Mouse (Mus musculus) erythroblast, adult 5-6 weeks (primary cell): ENCODE measurements around the gene Rps3. TPM values are rescaled to one million over a fixed set of nuclear protein-coding genes. Genes with fewer than 3 reads are reported as not detected.
A peak's percentile ranks its signal among the peaks of the same experiment; 100 is the strongest.
"Not testable (repeated sequence)": the region's sequence is repeated elsewhere in the genome, so short reads cannot be mapped to it uniquely, and the experiment has no call there.

ENCODE experiments used
- ATAC-seq: replicated peaks from 2 replicates; pipeline ENCODE4 v1.8.0; 2016; ENCODE audit warnings: moderate number of reproducible peaks, mild to moderate bottlenecking, moderate TSS enrichment, inconsistent platforms; ENCODE audit not compliant: poor library complexity, low FRiP score, severe bottlenecking
- total RNA-seq, 2 experiments: library from RNA; stranded (forward) in 1 of 2; stranded (reverse) in 1 of 2; fragments of 150-400 nt in 1 of 2; fragments of 200-764, 138-1000 nt in 1 of 2; gene quantifications; 2 replicates each; pipeline versions ENCODE4 v1.2.3 to v1.2.4; 2015 to 2017; ENCODE audit warnings: low replicate concordance in 2 of 2

The Rps3 gene
- 292 and 308 TPM in 2 replicates for total RNA-seq (2015; ENCODE audit: low replicate concordance)
- total RNA-seq (2017; ENCODE audit: low replicate concordance) = 237 and 436 TPM in 2 replicates

DNA sequence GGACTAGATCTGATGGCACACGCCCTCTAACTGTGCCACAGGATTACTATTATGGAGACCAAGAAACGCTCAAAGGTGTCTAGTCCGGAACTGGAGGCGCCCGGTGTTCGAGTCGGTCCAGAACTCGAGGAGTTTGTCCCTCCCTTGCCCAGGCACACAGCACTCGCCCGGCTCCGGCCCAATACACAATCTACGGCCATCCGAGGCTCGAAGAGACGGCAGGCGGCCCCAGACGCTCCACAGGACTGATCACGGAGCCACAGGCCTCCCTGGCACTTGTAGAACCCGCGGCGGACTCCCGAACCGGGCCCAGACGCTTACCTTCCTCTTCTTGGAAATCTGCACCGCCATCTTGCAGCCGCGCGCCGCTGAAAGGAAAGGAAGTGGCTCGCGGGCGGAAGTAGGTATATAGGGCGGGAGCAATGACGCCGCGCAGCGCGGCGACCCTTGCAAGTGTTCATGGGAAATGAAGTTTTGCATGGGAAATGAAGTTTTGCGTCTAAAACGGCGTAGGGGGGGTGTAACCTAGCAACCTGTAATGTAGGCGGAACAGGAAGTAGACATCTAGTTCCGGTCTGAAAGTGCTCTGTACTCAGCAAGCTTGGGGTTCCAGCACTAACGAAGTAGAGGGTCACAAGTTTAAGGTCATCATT, at the start of gene Rps3:
Gene Rps3 (minus strand): TSS at position 468 of the 653 bp plus-strand sequence.
- ATAC-seq = peak; percentile 95

DNA sequence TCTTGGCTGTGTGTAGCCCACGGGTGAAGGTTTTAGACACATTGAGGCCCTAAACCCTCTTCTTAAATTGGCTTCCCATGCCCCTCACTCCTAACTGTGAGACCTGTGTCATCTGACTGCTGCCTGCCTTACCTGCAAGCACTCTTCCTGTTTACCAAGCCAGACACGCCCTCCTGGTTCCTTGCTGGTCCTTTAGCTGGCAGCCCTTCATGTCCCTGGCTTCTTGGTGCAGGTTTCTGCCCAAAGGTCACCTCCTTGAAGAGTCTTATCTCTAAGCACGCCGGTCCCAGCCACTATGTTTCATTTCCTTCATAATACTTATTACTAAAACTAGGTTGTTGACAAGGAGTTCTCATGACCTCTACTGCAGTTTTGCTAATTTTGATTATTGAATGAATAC, 49.0 kb upstream of the Rps3 start:
- peak; percentile 24; the same call in 1 of the 2 replicates for ATAC-seq

DNA sequence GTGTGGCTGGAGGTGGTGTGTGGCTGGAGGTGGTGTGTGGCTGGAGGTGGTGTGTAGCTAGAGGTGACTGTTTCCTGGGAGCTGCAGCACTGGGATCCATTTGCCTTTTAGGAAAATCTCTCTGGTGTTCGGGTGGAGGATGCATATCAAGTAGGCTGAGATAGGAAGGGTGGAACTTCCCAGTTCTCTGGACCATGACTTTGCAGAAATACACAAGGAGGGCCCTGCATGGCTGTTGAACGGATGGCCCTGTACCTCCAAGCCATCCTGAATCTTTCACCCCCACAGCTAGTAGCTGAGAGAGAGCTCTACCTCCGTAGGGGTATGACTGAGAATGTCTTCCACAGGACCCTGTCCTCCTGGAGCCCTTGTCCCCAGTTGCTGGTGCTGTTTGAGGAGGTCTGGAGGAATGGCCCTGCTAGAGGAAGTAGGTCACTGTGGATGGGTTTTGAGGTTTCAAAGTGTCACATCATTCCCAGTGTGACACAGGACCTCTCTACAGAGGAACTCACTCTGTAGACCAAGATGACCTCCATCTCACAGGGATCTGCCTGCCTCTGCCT, 48.0 kb upstream of the Rps3 start:
- peak; percentile 68 for ATAC-seq

DNA sequence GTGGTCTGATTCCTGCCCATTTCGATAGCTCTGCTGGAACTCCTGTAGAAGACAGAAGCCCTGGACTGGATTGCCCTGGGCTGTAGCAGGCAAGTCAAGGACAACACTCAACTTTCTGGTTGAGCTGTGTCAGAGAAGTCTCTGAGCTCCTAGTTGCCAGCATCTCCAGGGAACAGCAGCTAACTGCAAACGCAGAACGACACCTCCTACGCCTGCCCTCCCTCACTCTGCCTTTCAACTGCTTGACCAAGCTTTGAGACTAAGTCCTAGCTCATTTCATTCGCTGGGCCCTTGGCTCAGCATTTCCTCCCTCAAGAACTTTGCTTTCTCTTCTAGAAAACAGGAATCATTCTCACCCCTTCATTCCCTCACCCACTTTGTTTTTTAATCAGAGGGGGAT, 45.9 kb upstream of the Rps3 start:
- no peak for ATAC-seq

DNA sequence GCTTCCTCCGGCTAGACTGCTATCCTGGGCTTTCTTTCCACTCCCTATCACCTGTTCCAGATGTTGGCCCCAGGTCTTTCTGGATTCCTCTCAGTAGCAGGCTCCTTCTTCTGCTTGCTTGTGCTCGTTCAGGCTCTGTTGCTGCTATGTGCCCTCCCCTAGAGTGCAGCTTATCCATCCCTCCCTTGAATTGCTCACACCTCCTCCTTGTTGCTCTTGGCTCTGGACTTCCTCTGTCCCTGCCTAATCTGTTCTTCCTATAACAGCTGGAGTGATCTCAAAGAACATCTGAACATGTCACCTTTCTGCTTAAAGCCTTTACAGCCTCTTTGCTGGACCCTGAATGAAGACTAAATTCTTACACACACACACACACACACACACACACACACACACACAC, 45.0 kb upstream of the Rps3 start:
- no peak for ATAC-seq

DNA sequence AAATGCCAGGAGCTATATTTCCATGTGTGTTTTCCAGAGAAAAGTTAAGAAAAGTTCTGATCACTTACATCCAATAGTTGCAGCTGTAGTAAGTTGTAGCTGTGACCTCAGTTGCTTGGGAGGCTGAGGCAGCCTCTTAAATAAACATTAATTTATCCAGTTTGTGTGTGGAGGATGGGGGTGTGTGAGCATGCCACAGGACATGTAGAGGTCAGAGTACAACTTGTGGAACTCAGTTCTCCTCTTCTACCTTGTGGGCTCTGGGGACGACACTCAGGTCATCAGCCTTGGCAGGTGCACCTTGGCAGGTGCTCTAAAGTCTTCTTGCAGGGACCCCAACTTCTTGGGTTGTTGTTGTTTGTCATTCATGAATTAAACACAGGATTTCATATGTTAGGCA, 40.3 kb upstream of the Rps3 start:
- ATAC-seq = no peak

DNA sequence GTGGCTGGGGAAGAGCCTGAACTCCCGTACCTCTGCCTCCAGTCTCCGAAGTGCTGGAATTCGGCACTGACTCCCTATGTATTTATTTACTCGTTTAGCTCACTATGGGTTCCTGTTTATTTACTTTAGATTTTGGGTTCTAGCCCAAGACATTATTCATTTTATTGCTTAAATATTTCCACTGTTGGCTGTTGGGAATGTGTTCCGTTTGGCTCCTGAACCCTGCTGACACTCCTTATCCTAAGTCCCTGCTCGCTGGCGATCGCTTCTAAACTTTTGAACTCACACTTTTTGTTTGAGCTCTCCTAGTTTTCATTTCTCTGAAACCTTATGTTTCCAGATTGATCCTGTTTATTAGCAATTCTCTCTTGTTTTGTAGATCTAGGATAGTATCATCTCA, 39.6 kb upstream of the Rps3 start:
- ATAC-seq = no peak

DNA sequence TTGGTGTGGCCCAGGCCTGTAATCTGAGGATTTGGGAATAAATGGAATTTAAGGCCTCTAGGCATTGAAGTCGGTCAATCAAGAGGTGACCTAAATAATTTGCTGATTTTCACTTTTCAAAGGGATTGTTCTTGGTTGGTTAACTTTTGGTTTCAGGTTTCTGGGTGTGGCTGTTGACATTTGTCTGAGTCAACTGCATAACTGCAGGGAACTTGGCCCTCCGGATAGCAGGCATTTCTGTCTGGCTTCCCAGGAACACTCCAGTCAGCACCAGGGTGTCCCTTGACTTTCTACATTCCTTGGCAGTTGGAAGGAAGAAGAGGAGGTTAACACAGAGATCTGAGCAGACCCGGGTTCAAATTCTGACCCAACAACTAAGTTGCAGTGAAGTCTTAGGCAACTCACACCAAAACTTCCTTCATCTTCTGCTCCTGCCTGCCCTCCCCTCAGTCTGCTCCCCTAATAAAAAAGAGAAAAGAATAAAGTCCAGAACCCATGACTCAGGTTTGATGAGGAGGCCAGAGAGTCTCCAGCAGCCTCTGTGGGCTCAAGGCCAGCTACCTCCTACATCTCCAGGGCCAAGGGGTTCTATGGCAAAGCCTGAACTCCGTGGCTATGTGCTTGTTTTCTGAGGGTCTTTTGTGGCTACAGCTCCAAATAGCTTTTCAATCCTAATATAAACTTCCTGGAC, 35.6 kb upstream of the Rps3 start:
- no peak for ATAC-seq

DNA sequence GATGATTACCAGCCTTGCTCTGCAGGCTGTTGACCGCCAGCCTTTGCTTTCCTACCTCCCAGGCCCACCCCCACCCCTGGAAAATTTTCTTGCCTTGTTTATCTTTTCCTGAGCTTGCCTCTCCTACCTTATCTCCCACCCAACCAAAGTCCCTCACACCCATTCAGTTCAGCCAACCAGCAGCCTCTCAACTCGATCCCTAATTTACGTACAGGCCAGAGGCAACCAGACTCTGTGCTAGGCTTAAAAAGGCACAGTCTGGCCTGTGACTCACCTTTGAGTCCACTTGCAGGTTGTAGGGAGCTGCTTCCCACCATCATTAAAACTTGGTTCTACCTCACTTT, 33.2 kb upstream of the Rps3 start:
- ATAC-seq = peak; percentile 92

DNA sequence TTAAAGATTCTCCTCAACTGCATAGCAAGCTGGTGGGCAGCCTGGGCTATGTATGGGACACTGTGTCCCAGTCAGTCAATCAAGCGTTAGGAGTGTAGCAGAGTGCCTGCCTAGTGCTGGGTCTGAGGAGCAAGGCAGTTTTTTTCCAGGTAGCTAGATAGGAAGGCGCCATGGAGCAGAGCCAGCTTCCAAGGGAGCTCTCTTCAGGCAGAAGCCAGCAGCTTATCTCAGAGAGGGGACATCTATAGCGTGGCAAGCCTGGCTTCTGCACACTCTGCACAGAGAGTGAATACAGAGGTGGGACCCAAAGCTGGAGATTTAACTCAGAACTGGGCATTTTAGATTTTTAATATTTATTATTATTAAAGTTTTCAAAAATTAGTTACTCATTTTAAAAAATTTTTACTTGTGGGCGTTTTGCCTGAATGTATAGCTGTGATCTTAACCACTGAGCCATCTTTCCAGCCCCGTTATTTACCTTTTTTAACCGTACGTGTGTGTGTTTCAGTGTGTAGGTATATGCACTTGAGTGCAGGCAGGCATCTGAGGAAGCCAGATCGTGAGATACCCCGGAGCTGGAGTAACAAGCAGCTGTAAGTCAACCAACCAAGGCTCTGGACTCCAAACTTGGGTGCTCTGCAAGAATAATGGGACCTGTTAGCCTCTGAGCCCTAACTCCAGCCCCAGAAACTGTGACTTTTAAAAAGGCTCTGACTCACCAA, 32.7 kb upstream of the Rps3 start:
- ATAC-seq = peak; percentile 37; the same call in 1 of the 2 replicates

DNA sequence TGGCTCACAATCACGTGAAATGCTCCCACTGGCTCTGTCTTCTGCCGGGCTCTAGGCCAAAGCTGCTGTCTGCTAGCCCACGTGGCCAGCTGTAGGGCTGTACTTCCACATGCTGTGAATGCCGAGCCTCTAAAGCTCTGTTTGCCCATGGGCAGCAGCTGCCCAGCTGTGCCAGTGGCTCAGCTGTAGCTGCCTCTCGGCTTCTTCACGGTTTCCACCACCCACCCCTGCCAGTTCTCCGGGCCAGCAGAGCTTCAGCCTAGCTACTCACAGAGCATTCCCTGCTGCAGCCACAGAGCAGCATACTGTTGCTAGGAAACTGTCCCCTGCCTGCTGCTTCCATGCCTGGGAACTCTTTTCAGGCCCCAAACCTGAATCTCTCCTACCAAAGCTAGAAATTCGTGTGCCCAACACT, 26.6 kb upstream of the Rps3 start:
- no peak for ATAC-seq

DNA sequence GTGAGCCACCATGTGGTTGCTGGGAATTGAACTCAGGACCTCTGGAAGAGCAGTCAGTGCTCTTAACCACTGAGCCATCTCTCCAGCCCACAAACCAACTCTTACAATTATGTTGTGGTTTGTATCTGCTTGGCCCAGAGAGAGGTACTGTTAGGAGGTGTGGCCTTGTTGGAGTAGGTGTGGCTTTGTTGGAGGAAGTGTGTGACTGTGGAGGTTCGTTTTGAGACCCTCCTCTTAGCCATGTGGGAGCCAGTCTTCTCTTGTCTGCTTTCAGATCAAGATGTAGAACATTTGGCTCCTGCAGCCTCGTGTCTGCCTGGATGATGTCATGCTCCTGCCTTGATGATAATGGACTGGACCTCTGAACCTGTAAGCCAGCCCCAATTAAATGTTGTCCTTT, 24.6 kb upstream of the Rps3 start:
- ATAC-seq = not testable (repeated sequence)

DNA sequence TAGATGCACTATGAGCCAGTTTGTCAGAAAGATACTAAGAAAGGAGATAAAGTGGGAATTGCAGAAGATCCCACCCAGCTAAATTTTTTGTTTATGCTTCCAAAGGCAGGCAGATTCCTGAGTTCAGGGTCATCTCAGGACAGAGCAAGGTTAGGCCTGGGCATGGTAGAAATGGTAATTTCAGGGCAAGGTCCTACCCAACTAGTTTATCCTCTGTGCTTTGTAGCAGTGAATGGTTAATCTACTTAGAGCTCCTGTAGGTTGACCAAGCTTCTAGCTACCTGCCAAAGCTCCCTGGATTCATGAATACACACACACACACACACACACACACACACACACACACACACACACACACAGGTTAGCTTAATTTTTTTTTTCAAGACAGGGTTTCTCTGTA, 21.0 kb upstream of the Rps3 start:
- ATAC-seq = no peak

DNA sequence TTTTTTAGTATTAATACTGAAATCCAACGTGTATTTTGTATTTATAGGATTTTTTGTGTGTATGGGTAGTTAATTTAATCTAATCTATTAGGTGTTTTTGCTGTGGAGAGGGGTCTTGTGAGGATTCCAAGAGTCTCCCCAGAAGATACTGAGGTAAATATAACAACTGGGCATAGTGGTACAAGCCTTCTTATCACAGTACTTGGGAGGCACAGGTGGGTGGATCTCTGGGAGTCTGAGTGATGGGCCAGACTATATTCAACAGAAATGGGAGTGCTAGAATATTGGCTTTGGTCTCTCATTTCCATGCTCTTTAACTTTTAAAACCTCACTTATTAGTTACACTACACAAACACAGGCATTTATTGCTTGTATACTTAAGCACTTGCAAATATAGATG, 17.6 kb upstream of the Rps3 start:
- peak; percentile 67 for ATAC-seq

DNA sequence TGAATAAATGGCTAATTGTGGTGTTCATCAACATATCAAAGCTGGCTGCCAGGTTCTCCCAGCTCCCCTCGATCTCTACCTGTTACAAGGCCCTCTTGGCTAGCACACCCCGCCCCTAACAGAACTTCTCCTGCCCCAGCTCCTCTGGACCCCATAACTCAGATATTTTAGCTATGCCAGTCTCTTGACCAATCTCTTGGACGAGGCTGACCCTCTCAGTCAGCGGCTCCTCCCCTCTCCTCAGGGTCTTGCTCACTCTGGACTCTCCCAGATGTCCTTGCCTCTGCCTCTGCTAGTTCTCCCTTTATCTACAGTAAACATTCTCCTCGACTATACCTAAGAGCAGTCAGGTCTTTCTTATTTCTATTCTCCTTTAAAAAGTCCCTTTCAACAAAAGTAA, 17.1 kb upstream of the Rps3 start:
- ATAC-seq = peak; percentile 73

DNA sequence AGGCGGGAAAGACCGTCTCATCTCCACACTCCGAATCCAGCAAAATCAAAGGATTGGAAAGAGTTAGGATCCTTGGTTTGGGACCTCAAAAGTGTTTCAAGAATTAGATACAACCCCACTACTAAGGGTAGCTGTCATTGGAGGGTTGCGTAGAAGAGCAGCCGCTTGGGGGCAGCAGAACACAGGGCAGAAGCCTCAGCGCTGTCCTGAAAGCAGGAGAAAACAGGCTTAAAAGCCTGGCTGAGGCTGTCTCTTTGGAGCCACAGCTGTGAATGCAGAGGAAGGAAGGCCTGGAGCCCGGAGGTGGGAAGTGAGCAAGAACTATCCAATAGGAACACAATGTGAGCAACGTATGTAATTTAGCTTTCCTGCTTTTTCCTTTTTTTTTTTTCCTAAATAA, 16.7 kb upstream of the Rps3 start:
- peak; percentile 91 for ATAC-seq

DNA sequence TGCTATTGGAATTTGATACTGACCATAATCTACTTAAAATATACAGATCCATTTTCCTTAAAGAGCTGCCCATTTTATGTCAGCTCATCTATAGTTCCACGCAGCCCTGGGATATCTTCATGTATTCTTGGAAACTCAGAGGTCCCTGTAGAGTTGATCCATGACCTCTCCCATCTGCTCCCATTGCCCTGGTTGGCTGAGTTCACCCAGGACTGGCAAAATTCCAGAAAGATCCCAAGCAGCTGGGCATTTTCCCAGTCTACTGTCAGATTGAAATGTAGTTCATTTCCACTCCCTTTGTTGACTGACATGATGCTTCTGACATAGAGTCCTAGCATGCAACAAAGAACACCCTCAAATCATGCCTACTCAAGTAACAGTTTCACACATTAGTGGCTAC, 15.6 kb upstream of the Rps3 start:
- ATAC-seq = no peak

DNA sequence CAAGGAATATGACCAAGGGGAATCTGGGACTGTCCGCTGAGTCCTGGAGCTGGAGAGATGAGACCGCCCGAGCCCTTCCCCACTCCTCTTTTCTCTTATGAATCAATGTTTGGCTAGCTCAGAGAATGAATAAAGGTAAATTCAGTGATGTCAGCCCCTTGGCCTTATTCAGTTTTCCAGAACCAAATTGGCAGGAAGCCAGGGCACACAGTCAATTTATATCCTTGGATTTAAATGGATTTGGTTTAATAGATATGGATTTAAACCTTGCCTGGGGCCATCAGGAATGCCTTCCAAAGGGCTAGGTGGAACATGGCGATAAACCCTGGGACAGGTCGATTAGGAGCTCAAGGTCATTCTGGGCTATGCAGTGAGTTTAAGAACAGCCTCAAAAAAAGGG, 6.2 kb upstream of the Rps3 start:
- ATAC-seq = no peak

DNA sequence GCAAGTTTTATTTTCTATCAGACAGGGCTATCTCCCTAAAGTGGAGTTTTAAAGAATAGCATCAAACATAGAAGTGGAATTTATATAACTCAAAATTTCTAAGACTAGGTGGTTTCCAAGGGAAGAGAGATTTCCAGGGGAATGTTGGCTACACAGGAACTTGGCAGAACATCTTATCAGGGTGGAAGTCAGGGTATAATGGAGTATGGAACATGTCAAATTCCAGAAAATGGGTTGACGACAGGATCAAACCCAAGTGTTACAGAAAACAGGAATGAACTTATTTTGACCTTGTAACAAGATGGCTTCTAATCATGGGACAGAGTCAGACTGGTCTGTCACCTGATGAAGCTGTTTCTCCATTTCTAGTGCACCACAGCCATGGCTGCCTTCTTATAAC, 1.1 kb upstream of the Rps3 start:
- no peak for ATAC-seq

DNA sequence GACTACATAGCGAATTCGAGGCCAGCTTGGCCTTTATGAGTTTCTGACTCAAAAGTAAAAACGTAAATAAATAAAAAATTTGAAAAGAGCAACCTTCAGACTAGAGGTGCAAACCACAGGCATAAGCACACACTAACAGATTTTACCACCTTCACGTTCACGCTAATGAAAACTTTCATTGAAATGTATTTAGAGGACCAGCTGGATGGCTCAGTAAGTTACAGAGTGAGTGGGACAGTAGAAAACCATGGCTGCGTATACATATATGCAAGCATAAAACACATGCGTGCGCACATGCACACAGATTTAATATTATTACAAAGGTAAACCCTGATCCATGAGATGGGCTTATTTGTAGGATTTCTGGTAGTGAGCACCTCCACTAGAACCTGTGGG, 384 bp upstream of the Rps3 start:
- ATAC-seq = no peak

DNA sequence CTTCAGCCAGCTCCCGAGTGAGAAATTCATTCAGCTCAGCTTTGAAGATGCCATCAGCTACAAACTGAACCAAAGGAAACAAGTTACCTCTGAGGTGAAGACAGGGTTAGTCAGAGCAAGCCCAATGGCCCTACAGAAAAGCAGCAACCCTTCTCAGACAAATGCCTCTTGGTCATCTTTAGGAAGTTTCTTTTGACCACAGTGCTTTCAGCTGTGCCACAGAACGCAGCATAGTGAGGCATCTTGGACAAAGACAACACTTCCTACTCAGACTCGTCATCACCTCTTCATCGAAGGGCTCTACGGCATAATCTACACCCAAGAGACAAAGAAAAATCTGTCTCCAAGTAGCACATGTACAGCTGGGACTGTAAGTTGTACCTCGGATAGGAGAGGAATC, 901 bp downstream of the Rps3 start:
- 0 out of 2 replicates have a peak, but pooled peaks have one; percentile 2 for ATAC-seq
